Mouse (Mus musculus) splenic B cell, adult 2 months (primary cell): ENCODE data around the gene Elk1.

Experiments used
- DNase-seq: peaks from one replicate; pipeline ENCODE4 v3.0.0-alpha.2; 2011; ENCODE audit warnings: low read depth, low spot score
- H3K27me3 ChIP-seq: 2 replicates; pipeline ENCODE4 v1.6.1; 2012; ENCODE audit warnings: mild to moderate bottlenecking, low read length, moderate library complexity, mixed read lengths; ENCODE audit not compliant: control insufficient read depth, poor library complexity, insufficient read depth, severe bottlenecking
- H3K36me3 ChIP-seq: 2 replicates; pipeline ENCODE4 v1.6.1; 2012; ENCODE audit warnings: mild to moderate bottlenecking, low read length, moderate library complexity, mixed read lengths; ENCODE audit not compliant: control insufficient read depth, poor library complexity, insufficient read depth, severe bottlenecking

Elk1 gene

DNA sequence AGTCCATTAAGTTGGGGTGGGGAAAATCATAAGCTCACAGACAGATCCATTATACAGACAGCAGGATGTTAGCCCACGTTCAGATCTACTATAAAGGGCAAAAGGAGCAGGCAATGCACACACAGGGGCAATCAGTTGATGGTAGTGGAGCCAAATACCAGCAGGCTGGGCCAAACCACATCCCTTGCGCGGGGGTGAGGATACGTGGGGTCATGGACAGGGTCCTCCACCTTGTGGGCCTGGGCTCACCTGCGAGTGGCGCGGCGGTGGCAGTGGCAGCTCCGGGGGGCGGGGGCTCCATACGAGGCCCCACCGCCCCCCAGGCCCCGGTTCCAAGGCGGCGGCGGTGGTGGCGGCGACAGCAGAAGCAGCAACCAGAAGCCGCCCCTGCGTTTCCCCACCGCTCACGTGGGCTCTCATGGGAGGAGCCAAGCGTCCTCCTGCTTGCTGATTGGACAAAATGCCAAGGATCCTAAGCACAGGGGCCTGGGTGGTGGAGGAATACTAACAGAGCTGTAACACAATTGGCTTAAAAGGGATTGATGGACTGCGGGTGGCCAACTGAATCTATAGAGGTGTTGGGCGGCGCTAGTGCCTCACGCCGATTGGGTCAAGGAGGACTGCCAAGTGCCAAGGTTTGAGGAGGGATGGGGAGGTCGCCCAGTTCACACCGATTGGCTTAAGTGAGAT is at the start of gene Elk1:
Elk1 (minus strand) TSS at position 418 of the 690 bp plus-strand sequence.
- H3K27me3 ChIP-seq: no peaks in the 10 kb centered on the region
- DNase-seq: peak; percentile 92
- H3K36me3 ChIP-seq: no peaks in the 10 kb centered on the region

GRCm38 (mm10) chrX:20980901-20981300 is 30.5 kb upstream of the Elk1 start:
- no peak for DNase-seq
- H3K36me3 ChIP-seq: no peaks in the 10 kb centered on the region

DNA sequence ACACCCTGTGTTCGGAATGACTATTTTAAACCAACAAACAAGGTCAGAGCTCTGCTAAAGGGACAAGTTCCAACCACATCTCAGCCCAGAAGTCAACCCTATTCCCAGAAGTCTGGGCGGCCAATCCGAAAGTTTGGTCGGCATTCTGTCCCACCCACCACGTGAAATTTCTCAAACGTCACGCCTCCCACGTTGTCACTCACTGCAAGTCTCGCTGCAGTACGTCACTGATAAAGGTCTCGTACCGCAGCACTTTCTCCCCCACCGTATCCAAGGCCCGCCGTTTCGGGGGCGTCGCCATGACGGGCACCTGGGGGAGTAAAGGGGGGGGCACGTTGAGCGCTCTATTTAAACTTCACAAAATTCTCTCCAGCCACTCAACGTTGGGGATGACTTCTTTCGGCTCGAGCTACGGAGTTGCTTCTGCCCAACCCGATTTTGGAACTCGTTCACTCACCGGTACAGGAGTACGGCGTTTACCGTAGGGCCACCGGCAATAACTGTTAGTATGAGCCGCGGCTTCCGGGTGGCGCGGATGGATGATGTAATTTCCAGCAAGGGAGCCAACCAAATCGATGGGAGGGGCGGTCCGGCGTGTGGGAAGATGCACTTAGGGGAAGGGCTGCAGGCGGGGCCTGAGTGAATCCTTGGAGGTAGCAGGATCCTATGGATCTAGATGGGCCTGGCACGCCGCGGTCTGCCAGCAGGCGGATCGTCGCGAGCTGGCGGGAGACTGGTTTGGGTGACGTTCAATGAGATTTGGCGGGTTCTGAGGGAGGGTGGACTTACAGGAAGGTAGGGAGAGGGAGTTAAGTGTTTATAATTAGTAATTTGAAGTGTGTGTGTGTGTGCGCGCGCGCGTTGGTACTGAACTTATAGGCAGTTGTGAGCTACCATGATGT is 11.3 kb upstream of the Elk1 start, which contains the start of gene Uxt:
Uxt (minus strand) TSS at position 541 of the 902 bp plus-strand sequence.
- peaks cover 4% of the 10 kb centered on the region; the same call in 1 of the 2 replicates for H3K36me3 ChIP-seq
- H3K27me3 ChIP-seq: no peaks in the 10 kb centered on the region
- DNase-seq: peak; percentile 85

More at GRCm38 (mm10) chrX:20980901-20981300, 30.5 kb upstream of the Elk1 start:
- H3K27me3 ChIP-seq: no peaks in the 10 kb centered on the region

- no peaks in the 10 kb centered on the region for H3K27me3 ChIP-seq
- H3K36me3 ChIP-seq: no peaks in the 10 kb centered on the region
- DNase-seq: peak; percentile 61
Measured at GRCm38 (mm10) chrX:20946055-20946454, 4.4 kb downstream of the Elk1 start.

GRCm38 (mm10) chrX:20931963-20932362 is 18.4 kb downstream of the Elk1 start:
- Histone ChIP-seq H3K36me3 (no peaks in the 10 kb centered on the region), H3K27me3 (no peaks in the 10 kb centered on the region)
- peak; percentile 72 for DNase-seq

GRCm38 (mm10) chrX:20931364-20931763 is 19.0 kb downstream of the Elk1 start, which contains the start of gene Cfp:
Cfp (minus strand) TSS chrX:20931555.
- DNase-seq: peak; percentile 41
- H3K36me3 ChIP-seq: no peaks in the 10 kb centered on the region

DNA sequence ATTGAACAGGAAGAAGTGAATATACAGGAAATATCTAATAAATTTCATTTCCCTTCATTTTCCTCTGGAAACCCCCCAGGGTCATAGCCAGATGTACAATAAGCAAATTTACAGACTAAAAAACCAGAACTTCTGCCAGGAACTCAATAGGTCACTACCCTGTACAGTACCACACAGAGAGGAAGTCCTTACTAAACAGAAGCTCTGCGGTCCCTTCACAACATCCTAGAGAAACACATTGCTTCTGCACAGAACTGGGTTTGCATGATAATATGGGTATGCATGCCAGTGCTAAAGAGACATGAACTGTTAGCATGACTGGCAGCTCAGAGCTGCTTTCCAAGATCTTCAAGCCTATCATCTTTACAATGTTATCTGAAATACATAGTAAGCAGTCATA is 20.5 kb downstream of the Elk1 start:
- peak; percentile 33 for DNase-seq
- no peaks in the 10 kb centered on the region for H3K27me3 ChIP-seq
- H3K36me3 ChIP-seq: no peaks in the 10 kb centered on the region

More at GRCm38 (mm10) chrX:20931364-20931763, 19.0 kb downstream of the Elk1 start, which contains the start of gene Cfp:
- no peaks in the 10 kb centered on the region for H3K27me3 ChIP-seq

GRCm38 (mm10) chrX:20924976-20925375 is 25.4 kb downstream of the Elk1 start:
- Histone ChIP-seq H3K36me3 (no peaks in the 10 kb centered on the region), H3K27me3 (no peaks in the 10 kb centered on the region)
- no peak for DNase-seq

GRCm38 (mm10) chrX:20923506-20923905 is 26.9 kb downstream of the Elk1 start:
- H3K27me3 ChIP-seq: no peaks in the 10 kb centered on the region
- DNase-seq: no peak
- H3K36me3 ChIP-seq: no peaks in the 10 kb centered on the region

GRCm38 (mm10) chrX:20921366-20921765 is 29.0 kb downstream of the Elk1 start:
- H3K27me3 ChIP-seq: no peaks in the 10 kb centered on the region
- H3K36me3 ChIP-seq: no peaks in the 10 kb centered on the region
- DNase-seq: no peak

DNA sequence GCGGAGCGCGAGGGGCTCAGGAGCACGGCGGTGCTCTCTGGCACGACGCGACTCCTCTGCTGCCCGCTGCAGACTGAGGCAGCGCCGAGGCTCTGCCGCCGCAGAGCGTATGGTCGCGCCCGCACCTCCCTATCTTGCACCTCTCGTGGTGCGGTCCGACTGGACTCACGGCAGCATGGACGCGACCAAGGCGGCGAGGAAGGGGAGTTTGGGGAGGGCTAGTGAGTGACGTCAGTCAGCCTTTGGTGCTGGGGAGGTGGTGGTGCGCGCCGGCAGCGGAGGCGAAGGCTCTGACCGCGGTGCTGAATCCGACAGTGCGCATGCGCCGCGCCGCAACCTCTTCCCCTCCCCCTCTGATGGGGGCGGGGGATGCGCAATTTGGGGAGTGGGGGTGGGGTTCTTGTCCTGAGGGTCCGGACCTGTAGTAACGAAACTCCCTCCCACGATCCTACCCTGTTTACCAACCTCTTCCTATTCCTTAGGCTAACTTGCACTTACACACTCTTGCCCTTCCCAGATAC is 29.5 kb downstream of the Elk1 start, which contains the start of gene Syn1:
Syn1 (minus strand) TSS at position 161 of the 521 bp plus-strand sequence.
- DNase-seq: peak; percentile 86
- no peaks in the 10 kb centered on the region for H3K27me3 ChIP-seq
- H3K36me3 ChIP-seq: no peaks in the 10 kb centered on the region

DNA sequence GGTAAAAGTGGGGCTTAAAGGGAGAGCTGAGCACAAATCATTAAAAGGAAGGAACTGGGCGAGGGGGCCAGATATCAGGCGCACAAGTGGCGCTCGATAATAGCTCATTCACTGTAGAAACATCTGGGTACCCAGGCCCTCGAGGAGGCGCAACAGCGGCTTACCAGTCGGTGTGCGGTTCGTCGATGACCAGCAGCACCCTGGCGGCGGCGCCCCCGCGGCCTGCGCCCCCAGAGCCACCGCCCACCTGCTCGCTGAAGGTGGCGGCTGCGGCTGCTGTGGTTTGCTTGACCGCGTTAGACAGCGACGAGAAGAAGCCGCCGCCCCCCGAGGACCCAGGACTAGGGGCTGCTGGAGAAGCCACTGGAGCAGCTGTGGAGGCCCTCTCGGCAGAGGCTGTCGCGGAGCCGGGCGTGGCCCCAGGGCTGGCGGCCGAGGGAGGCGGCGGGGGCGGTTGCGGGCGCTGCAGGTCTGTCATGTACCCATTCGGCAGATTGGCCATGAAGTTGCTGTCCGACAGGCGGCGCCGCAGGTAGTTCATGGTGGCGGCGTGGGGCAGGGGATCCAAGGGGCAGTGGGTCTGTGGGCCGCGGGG is 30.1 kb downstream of the Elk1 start:
- no peak for DNase-seq
- H3K27me3 ChIP-seq: no peaks in the 10 kb centered on the region

GRCm38 (mm10) chrX:20915075-20915474 is 35.3 kb downstream of the Elk1 start:
- H3K36me3 ChIP-seq: no peaks in the 10 kb centered on the region
- DNase-seq: no peak
- no peaks in the 10 kb centered on the region for H3K27me3 ChIP-seq

More for the DNA sequence above, 30.1 kb downstream of the Elk1 start:
- no peaks in the 10 kb centered on the region for H3K36me3 ChIP-seq

GRCm38 (mm10) chrX:20913726-20914125 is 36.7 kb downstream of the Elk1 start:
- no peaks in the 10 kb centered on the region for H3K27me3 ChIP-seq
- H3K36me3 ChIP-seq: no peaks in the 10 kb centered on the region
- peak; percentile 7 for DNase-seq
